Mouse (Mus musculus) CH12.LX (cell line): ENCODE results near the gene Nr1i3. TPM values are rescaled to one million over a fixed set of nuclear protein-coding genes. Genes with fewer than 3 reads are reported as not detected.

Source experiments
- DNase-seq: peaks from one replicate; pipeline ENCODE4 v3.0.0-alpha.2; 2013; ENCODE audit errors: extremely low read depth
- H3K27ac ChIP-seq: 2 replicates; pipeline ENCODE4 v1.5.1; 2012; ENCODE audit warnings: low read depth, mild to moderate bottlenecking, control low read depth, moderate library complexity; ENCODE audit not compliant: insufficient read depth
- H3K27me3 ChIP-seq: replicated peaks from 2 replicates; pipeline ENCODE3; 2012; ENCODE audit warnings: inconsistent platforms
- H3K36me3 ChIP-seq, 2 experiments: replicated peaks in 1 of 2; 2 replicates each; pipeline versions ENCODE3 to v1.6.1; 2012; ENCODE audit warnings: inconsistent platforms in 1 of 2, low read length in 1 of 2, mild to moderate bottlenecking in 1 of 2, mixed read lengths in 1 of 2, moderate library complexity in 1 of 2; ENCODE audit not compliant: control insufficient read depth in 1 of 2, insufficient read depth in 1 of 2
- H3K4me1 ChIP-seq, 2 experiments: 2 replicates each; pipeline ENCODE4 v1.6.1; 2012; ENCODE audit warnings: inconsistent platforms in 1 of 2, moderate library complexity in 1 of 2; ENCODE audit not compliant: insufficient read depth in 2 of 2, control insufficient read depth in 1 of 2
- H3K4me2 ChIP-seq: 2 replicates; pipeline ENCODE4 v1.6.1; 2012; ENCODE audit warnings: low read depth, mild to moderate bottlenecking, control low read depth; ENCODE audit not compliant: poor library complexity, insufficient read depth, severe bottlenecking
- H3K4me3 ChIP-seq, 3 experiments: fragments of 150-350 bp in 1 of 3; sonication (generic) in 1 of 3; replicated peaks in 1 of 3; 2 replicates each; pipeline versions ENCODE3 to v1.5.1; 2011 to 2012; ENCODE audit warnings: low read depth in 2 of 3, low read length in 2 of 3, mild to moderate bottlenecking in 2 of 3, moderate library complexity in 2 of 3, control low read depth in 1 of 3, improper control_type of control experiment in 1 of 3, inconsistent platforms in 1 of 3, mixed read lengths in 1 of 3; ENCODE audit not compliant: poor library complexity in 1 of 3
- H3K79me2 ChIP-seq: replicated peaks from 2 replicates; pipeline ENCODE4 v1.6.1; 2012; ENCODE audit warnings: mild to moderate bottlenecking, moderate library complexity; ENCODE audit not compliant: control insufficient read depth, poor library complexity, insufficient read depth, severe bottlenecking; ENCODE audit errors: extremely low read depth
- H3K9ac ChIP-seq: 2 replicates; pipeline ENCODE4 v1.6.1; 2012; ENCODE audit warnings: low read depth, mild to moderate bottlenecking, control low read depth, moderate library complexity; ENCODE audit not compliant: insufficient read depth
- H3K9me3 ChIP-seq: replicated peaks from 2 replicates; pipeline ENCODE3; 2012; ENCODE audit warnings: low read length, inconsistent platforms, mixed read lengths
- E2F4 ChIP-seq: IDR thresholded peaks from 2 replicates; pipeline ENCODE4 v1.6.1; 2011; ENCODE audit warnings: low read depth, low read length, improper control_type of control experiment; ENCODE audit not compliant: insufficient replicate concordance
- ELF1 ChIP-seq: IDR thresholded peaks from 2 replicates; pipeline ENCODE4 v1.6.1; 2014; ENCODE audit warnings: low read depth, mild to moderate bottlenecking, inconsistent platforms, low read length, improper control_type of control experiment
- ETS1 ChIP-seq: conservative IDR thresholded peaks from 2 replicates; pipeline ENCODE4 v1.6.1; 2012; ENCODE audit warnings: low read depth, mild to moderate bottlenecking, inconsistent platforms, low read length, improper control_type of control experiment, moderate library complexity
- GABPA ChIP-seq: IDR thresholded peaks from 2 replicates; pipeline ENCODE4 v1.6.1; 2012; ENCODE audit warnings: low read depth, low read length, improper control_type of control experiment, inconsistent platforms; ENCODE audit not compliant: insufficient replicate concordance
- HCFC1 ChIP-seq: IDR thresholded peaks from 2 replicates; pipeline ENCODE4 v1.6.1; 2012; ENCODE audit warnings: low read depth, mild to moderate bottlenecking, inconsistent platforms, low read length, improper control_type of control experiment
- IRF4 ChIP-seq: IDR thresholded peaks from 2 replicates; pipeline ENCODE4 v1.6.1; 2014; ENCODE audit warnings: low read depth, mild to moderate bottlenecking, inconsistent platforms, low read length, improper control_type of control experiment
- JUN ChIP-seq: IDR thresholded peaks from 2 replicates; pipeline ENCODE4 v1.6.1; 2011; ENCODE audit warnings: low read depth, mild to moderate bottlenecking, low read length, improper control_type of control experiment, moderate library complexity; ENCODE audit not compliant: insufficient read depth
- JUND ChIP-seq: conservative IDR thresholded peaks from 2 replicates; pipeline ENCODE4 v1.6.1; 2011; ENCODE audit warnings: low read depth, low read length, improper control_type of control experiment
- MAX ChIP-seq: IDR thresholded peaks from 2 replicates; pipeline ENCODE4 v1.6.1; 2011; ENCODE audit warnings: low read length, improper control_type of control experiment
- MAZ ChIP-seq: IDR thresholded peaks from 2 replicates; pipeline ENCODE4 v1.6.1; 2012; ENCODE audit warnings: low read depth, mild to moderate bottlenecking, inconsistent platforms, low read length, improper control_type of control experiment, moderate library complexity
- MEF2A ChIP-seq: IDR thresholded peaks from 2 replicates; pipeline ENCODE4 v1.6.1; 2014; ENCODE audit warnings: low read depth, mild to moderate bottlenecking, inconsistent platforms, low read length, improper control_type of control experiment, borderline replicate concordance
- PAX5 ChIP-seq: IDR thresholded peaks from 2 replicates; pipeline ENCODE4 v1.6.1; 2012; ENCODE audit warnings: low read length, inconsistent platforms, mixed read lengths
- POLR2AphosphoS2 ChIP-seq: IDR thresholded peaks from 2 replicates; pipeline ENCODE4 v1.6.1; 2011; ENCODE audit warnings: low read depth, low read length, improper control_type of control experiment
- RAD21 ChIP-seq: IDR thresholded peaks from 2 replicates; pipeline ENCODE4 v1.6.1; 2011; ENCODE audit warnings: low read depth, mild to moderate bottlenecking, low read length, improper control_type of control experiment, moderate library complexity
- TCF12 ChIP-seq: IDR thresholded peaks from 2 replicates; pipeline ENCODE4 v1.6.1; 2014; ENCODE audit warnings: low read depth, mild to moderate bottlenecking, inconsistent platforms, low read length, improper control_type of control experiment
- USF2 ChIP-seq: conservative IDR thresholded peaks from 2 replicates; pipeline ENCODE4 v1.6.1; 2011; ENCODE audit warnings: low read depth, low read length, improper control_type of control experiment
- ZC3H11A ChIP-seq: IDR thresholded peaks from 2 replicates; pipeline ENCODE4 v1.6.1; 2012; ENCODE audit warnings: low read depth, mild to moderate bottlenecking, inconsistent platforms, low read length, improper control_type of control experiment
- dilution Hi-C: fragments of 300-500 bp; cut with MboI; formaldehyde crosslinking; loops from 2 replicates; pipeline ENCODE4 v1.14.3; 2020; ENCODE audit warnings: low sequenced_read_pairs; ENCODE audit not compliant: extremely low pct_unique_long_range_greater_than_20kb, extremely low pct_ligation_motif_present
- in situ Hi-C: fragments of 300-500 bp; cut with MboI; formaldehyde crosslinking; loops from 3 replicates; pipeline ENCODE4 v1.14.3; 2019; ENCODE audit warnings: low sequenced_read_pairs, low pct_ligation_motif_present, low pct_unique_long_range_greater_than_20kb, mixed read lengths
- polyA plus RNA-seq: library from polyadenylated mRNA; unstranded; fragments of >175 nt; gene quantifications from 2 replicates; pipeline ENCODE4 v1.2.1, GENCODE M21; 2012; ENCODE audit warnings: low read depth; ENCODE audit not compliant: insufficient read length
- total RNA-seq, 2 experiments: library from RNA; depleted of rRNA; stranded (reverse); fragments of 300-350 nt in 1 of 2; fragments of >200 nt in 1 of 2; gene quantifications; 2 replicates each; pipeline ENCODE4 v1.2.3; 2012 to 2014

The Nr1i3 gene
- total and polyA plus RNA-seq, 3 experiments = 0.23 to 1.2 TPM; not detected in 1

- H3K9ac ChIP-seq = no peak overlapping the region
- DNase-seq = no peak
- peaks cover 7 to 31% of the 10 kb centered on the region in 2 experiments; a peak in 3 of 4 replicates for H3K4me1 ChIP-seq
- H3K27ac ChIP-seq = no peak overlapping the region
- H3K9me3 ChIP-seq = no peaks in the 10 kb centered on the region
- no peak overlapping the region for H3K4me2 ChIP-seq
- dilution Hi-C loops = no loop called here
- H3K4me3 ChIP-seq = no peak overlapping the region
- in situ Hi-C loops = loop anchor here (5.0 to 10.0 kb wide), 2 partner anchors 111 to 329 kb away; partner anchors contain the start of gene Cfap126
- H3K79me2 ChIP-seq = no peaks in the 10 kb centered on the region
- H3K36me3 ChIP-seq = peaks cover 16 to 20% of the 10 kb centered on the region in 2 experiments
- H3K27me3 ChIP-seq = no peaks in the 10 kb centered on the region
- no peak for TF ChIP-seq POLR2AphosphoS2
- no peak for TF ChIP-seq USF2
- no peak for TF ChIP-seq JUN
- no peak for TF ChIP-seq PAX5
- TF ChIP-seq MAZ = no peak
- no peak for TF ChIP-seq IRF4
- no peak for TF ChIP-seq TCF12
- no peak for TF ChIP-seq RAD21
- no peak for TF ChIP-seq ELF1
- no peak for TF ChIP-seq ETS1
- TF ChIP-seq GABPA = no peak
- no peak for TF ChIP-seq MAX
- TF ChIP-seq, all 38 proteins: peak for 0
Observed at GRCm38 (mm10) chr1:171223796-171224195, 10.0 kb downstream of the Nr1i3 start.

GRCm38 (mm10) chr1:171224857-171225256, 11.1 kb downstream of the Nr1i3 start, which contains the start of gene Apoa2:
Gene Apoa2 (plus strand): TSS chr1:171225054.
- Histone ChIP-seq H3K4me1 (peaks cover 7 to 37% of the 10 kb centered on the region in 2 experiments; a peak in 3 of 4 replicates), H3K79me2 (no peaks in the 10 kb centered on the region), H3K9me3 (no peaks in the 10 kb centered on the region), H3K36me3 (peaks cover 9 to 18% of the 10 kb centered on the region in 2 experiments), H3K4me2 (no peak within 1 kb of the TSS), H3K9ac (no peak within 1 kb of the TSS), H3K4me3 (no peak within 1 kb of the TSS), H3K27ac (no peak within 1 kb of the TSS), H3K27me3 (no peaks in the 10 kb centered on the region)
- DNase-seq = no peak
- dilution Hi-C loops (no loop called here), in situ Hi-C loops (loop anchor here (5.0 to 10.0 kb wide), 2 partner anchors 113 to 330 kb away; partner anchors contain the start of gene Cfap126)
- TF ChIP-seq PAX5 (no peak), RAD21 (no peak), MEF2A (no peak), HCFC1 (no peak), E2F4 (no peak), JUND (no peak), ZC3H11A (no peak), TCF12 (no peak), USF2 (no peak)
